Mouse (Mus musculus) CD4-positive, CD25-positive, alpha-beta regulatory T cell, adult 4 months (primary cell): ENCODE results near the gene Lrrc47. TPM values are rescaled to one million over a fixed set of nuclear protein-coding genes. Genes with fewer than 3 reads are reported as not detected.

Experiments
- ATAC-seq: one replicate; pipeline ENCODE4 v1.8.0; 2017
- polyA plus RNA-seq, 2 experiments: library from polyadenylated mRNA; unstranded; fragments of 100-300 nt; shearing (Covaris generic); gene quantifications; one replicate each; pipeline ENCODE4 v1.2.1; 2017

The Lrrc47 gene
- polyA plus RNA-seq, 2 experiments from 2014 or later, result 4.6 to 7.3 TPM

DNA sequence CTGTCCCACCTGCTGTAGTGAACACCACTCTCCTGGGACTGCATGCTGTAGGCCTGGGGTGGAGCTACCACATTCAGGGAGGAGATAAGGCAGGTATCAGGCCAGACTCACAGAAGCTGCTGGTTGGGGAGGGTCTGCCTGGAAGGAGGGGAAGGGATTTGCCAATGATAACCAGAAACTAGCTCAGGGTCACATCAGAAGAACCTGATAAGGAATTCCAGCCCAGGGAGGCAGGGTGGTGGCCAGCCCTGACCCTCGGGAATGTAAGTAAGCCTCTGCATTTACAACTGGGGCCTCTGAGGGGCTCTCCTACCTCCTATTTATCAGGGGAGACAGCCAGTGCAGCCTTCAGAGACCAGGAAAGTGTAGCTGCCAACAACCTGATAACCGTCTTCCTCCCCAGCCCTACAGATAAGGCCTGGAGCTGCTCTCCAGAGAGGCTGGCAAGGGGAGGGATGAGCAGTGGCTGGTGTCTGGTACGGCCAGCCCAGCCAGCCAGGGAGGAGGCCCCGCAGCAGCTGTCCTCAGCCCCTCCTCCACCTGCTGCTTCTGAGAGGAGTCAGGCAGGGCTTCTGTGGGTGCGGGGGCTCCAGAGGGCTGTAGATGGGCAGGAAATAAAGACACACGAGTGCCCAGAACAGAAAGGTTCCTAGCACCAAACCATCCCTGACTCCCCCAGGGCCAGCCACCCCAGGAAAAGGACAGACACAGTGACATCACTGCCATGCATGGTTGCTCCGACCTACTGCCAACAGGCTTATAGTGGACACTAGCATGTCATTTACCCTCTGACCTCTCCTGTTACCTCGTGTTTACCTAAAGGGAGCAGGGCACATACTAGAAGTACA lies 12.4 kb downstream of the Lrrc47 start:
- no peak for ATAC-seq

DNA sequence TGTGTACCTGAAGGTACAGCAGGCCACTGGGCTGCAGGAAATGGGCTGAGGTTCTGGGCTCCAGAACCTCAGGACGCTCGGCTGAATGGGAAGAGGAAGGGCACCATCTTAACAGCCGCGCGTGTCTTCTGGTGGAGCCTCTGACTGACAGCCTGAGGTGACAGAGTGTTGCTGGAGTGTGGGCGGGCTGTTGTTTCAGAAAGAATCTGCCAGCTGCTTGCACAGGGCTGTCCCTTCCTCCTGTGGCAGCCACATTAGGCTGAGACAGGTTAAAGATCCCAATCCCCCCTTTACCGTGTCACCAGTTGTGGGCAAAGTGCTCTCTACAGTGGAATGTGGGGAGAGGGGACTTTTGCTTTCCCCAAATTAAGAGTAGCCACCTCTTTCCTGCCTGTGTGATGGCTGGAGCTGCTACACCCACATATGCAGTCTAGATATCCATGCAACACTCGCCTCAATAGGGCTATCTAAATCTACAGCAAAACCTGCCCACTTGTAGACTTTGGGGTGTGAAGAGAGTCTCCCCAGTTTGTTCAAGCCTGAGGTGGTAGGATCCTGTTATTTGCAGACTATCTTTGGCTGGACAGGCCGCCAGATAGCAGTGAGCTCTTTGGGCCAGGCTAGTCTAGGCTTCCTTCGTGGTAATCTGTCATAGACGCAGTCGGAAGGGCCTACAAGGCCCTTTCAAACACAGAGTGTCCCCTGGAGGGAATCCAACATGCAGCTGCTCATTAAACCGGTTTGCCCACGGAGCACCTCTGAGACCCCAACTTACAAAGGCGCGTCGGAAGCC lies 13.4 kb downstream of the Lrrc47 start:
- ATAC-seq, result no peak

- no peak for ATAC-seq
Observed at GRCm38 (mm10) chr4:154025641-154026440, 14.3 kb downstream of the Lrrc47 start, which contains the start of gene Smim1. Gene Smim1 (minus strand): TSS chr4:154026230.

DNA sequence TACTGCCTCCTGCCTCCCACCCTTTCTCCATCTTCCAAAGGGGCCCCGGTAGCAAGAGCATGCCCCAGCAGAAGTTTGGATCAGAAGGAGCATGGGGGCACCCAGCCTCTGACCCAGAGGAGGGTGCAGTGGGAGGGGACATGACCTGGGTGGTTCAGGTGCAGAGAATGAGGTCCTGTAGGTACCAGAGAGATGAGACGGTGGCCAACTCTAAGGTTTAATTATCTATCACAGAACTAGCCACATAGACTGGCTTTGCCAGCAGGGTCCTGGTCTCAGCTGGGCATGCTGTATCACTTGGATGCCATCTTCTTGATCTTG lies 14.9 kb downstream of the Lrrc47 start:
- no peak for ATAC-seq

DNA sequence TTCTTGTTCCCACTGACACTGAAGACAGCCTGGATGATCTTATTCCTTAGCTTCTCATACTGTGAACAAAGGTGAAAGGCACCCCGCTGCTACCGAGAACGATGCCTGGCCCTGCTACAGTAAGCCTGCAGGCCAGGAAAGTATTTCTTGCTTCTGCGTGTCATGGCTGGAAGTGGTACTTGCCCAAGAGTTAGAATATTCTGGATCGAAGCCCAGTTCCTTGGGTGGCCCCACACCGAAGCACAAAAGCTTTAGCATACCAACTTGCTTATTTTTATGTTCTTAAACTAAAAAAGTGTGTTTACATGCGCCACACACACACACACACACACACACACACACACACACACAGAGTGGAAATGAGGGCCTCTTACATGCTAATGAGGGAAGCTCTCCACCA lies 16.5 kb downstream of the Lrrc47 start:
- ATAC-seq, result no peak

- no peak for ATAC-seq
Observed at GRCm38 (mm10) chr4:154028646-154029045, 17.1 kb downstream of the Lrrc47 start.

DNA sequence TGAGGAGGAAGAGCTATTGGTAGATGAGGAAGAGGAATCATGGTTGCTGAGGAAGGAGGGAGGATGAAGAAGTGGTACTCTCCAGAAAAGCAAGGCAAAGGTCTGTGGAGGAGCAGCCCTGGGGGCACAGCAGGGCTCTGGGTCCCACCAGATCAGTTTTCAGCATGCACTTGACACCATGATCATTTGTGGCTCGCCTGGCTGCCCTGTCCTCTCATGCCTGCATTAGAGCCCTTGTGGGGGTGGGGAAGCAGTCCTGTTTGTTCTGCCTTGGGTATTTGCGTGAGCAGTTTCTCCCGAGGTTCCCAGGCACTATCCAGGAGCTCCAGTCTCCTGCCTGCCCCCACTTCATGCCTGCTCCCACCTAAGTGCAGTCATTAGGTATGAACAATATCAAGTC lies 25.6 kb downstream of the Lrrc47 start:
- ATAC-seq, result no peak

DNA sequence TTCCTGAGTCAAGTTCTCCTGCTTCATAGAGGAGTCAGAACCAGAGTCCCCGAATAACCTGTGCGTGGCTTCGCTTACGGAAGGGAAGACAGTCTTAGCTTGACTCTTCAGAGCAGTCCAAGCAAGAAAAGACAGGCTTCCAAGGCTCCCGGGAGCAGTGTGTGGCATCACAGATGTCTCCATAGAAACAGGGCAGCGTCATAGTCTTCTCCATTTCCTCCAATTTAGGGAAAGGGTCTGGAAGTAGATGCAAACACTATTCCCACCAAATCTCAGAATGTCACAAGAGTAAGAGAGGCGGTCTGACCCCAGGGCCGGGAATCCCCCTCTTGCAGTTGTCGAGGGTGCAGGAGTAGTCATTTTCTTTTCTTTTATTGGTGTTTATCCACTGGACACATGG lies 31.0 kb downstream of the Lrrc47 start, which contains the start of gene Ccdc27:
Gene Ccdc27 (minus strand): TSS at position 101 of the 400 bp plus-strand sequence.
- no peak for ATAC-seq

DNA sequence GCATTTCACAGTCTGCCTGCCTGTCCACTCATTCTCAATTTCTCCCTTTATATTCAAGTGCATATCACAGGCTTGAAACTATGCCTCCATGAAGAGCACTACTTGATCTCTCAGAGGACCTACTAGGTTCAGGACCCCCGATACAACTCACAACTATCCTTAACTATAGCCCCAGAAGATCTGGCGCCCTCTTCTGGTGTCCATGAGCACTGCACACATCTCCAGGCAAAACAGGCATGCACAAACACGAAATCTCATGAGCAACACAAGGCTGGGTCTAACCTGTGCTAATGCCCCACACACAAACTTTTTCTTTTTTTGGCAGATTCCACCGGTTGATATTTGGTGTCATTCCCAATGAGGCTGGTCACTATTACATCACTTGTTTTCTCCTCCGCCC lies 34.3 kb downstream of the Lrrc47 start:
- no peak for ATAC-seq

DNA sequence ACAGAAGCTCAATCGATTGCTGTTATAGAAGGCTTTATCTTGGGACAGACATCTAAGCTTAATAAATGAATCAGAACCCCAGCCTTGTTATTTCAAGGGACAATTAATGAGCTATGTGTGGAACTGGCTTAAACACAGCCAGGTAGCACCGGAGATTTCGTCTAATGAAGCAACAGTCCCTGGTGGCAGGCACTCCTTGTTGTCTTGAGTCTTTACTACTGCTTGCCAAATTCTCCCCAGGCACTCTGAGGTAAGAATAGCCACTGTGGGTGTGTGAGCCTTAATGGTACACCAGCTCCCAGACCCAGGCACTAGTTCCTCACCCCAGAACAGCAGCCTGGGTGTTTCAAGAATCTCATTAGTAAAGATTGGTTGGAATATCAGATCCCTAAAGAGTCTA lies 39.9 kb downstream of the Lrrc47 start:
- ATAC-seq, result no peak

DNA sequence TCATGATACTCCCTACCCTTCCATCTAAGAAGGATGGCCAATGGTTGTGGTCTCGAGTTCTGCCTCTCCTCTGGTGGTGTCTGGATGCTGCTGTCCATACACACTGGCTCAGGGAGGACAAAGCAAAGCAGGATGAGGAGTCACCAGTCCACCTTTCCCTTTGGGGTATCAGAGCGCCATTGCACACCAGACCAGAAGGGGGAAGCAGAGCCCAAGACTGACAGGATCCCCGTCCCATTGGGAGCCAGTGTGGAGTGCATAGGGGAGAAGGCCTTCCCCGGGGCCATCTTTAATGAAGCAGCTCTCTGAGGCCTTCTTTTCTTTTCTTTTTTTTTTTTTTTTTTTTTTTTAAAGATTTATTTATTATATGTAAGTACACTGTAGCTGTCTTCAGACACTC lies 41.5 kb downstream of the Lrrc47 start:
- no peak for ATAC-seq

DNA sequence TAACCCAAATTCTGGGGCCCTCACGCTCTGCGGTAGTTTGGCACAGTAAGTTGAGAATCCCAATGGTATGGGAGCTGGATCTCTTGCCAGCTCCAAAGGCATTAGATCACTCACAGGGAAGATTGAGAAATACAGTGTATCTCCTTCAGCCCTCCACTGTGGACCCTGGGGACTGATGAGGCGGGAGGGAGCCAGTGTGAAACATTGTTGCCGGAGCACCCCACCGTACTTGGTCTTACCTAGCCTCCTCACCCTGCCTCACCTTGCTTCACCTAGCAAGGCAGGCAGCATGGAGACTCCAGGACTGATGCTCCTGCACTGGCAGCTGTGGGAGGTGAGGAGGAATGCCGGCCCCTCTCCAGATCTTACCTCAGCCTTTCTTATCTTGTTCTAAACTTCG lies 44.0 kb downstream of the Lrrc47 start:
- ATAC-seq, result no peak

DNA sequence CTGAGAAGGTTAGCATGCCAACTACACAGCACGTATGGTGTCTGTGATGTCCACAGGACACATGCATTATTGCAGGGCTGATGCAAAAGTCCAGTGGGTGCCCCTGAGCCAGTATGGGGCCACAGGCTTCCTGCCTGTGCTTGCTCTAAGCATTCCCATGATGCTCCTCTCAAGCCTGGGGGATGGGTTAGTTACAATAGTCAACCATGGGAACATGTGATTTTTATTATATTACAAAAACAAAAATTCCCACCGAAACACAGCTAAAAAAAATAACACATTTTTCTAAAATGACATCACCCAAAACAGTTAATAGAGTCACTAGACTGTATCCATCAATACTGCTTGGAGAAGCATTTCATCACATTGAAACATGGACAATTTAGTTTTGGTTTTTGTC lies 44.5 kb downstream of the Lrrc47 start:
- ATAC-seq, result no peak

DNA sequence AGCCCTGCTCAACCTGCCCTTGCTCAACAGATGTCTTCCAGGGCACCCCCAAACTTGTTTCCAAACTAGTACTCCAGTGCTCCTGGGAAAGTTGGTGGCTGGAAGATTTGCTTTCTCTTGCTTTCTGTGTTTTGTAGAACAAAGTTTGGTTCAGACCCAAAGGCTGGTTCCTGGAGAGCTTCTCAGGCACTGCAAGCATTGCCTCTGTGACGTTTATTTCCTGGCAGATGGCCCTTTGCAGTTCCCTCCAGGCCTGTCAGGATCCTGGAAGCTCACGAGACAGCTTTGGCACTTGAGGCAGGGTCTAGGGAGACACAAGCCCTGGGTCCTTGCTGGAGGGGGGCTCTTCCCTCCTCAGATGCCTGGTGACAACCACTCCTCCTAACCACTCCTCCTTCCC lies 45.1 kb downstream of the Lrrc47 start:
- ATAC-seq, result no peak

- no peak for ATAC-seq
Observed at GRCm38 (mm10) chr4:154057696-154058095, 46.2 kb downstream of the Lrrc47 start.

DNA sequence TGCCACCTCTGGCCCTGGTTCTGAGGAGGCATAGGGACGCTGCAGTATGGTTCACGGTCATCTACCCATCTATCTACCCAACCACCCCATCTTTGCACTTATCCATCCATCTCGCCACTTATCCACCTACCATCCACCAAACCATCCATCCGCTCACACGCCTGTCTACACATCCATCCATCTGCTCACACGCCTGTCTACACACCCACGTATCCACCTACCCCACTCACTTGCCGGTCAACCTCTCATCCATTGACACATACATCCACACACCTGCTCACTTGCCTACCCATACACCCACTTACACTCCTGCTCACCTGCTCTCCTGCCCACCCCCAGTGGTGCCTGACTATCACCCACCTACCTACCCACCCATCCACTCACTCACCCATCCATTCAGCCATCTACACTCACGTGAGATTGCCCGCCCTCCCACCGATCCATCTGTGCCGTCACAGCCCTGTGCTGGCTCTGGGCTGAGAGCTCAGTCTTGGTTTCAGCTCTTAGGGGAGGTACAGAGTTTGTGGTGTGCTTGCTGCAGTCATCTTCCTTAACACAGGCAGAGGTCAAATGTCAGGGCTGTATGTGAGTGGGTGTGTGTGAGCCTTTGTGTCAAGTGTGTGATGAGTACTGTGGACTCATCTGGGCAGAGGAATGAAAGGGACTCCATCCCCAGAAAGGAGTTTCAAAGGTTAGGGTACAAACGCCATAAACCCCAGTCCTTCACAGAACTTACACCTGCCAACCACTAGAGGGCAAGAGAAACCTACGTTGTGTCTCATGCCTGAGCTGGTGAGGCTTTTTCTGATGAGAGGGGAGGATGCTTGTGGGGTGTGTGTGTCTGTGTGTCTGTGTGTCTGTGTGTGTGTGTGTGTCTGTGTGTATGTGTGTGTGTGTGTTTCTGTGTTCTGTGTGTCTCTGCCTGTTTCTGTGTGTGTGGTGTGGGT lies 53.6 kb downstream of the Lrrc47 start:
- ATAC-seq, result no peak

- ATAC-seq, result no peak
Observed at GRCm38 (mm10) chr4:154070896-154071295, 59.4 kb downstream of the Lrrc47 start.
